Mouse (Mus musculus) myocyte (in vitro differentiated cells): ENCODE data around the gene Cpox.

Experiments
- CEBPB ChIP-seq: IDR thresholded peaks from 2 replicates; pipeline ENCODE4 v1.6.1; 2011; ENCODE audit warnings: mild to moderate bottlenecking, moderate library complexity; ENCODE audit not compliant: poor library complexity, insufficient read depth, severe bottlenecking
- POLR2A ChIP-seq: IDR thresholded peaks from one replicate; pipeline ENCODE4 v1.6.1; 2011; ENCODE audit warnings: low read depth, mild to moderate bottlenecking, control low read depth, moderate library complexity; ENCODE audit not compliant: insufficient read length
- TCF3 ChIP-seq: IDR thresholded peaks from one replicate; pipeline ENCODE4 v1.6.1; 2011; ENCODE audit warnings: low read depth, control low read depth; ENCODE audit not compliant: insufficient read length

DNA sequence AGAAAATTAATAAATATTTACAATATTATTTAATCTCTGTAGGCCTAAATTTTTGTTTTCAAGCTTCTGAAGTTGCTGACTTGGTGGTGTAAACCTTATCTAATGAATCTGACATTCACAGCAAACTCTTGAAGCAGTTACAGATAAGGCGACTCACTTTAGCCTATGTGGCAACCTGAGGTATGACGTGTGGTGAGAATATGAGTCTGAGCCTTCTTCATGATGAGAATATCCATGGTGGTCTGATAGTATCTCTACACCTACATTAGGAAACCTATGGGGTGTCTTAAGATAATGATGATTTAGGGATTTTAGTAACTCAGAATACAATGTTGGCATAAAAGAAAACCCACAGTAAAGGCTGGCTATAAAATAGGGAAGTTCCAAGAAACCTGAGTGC is 52.2 kb downstream of the Cpox start:
- TF ChIP-seq POLR2A, result no peak
- TF ChIP-seq TCF3, result no peak
- TF ChIP-seq CEBPB, result no peak
